Mouse (Mus musculus): ENCODE measurements at regions not wholly inside any gene's neighbourhood (a gene's known extent, or its start where the extent isn't known, plus 50 kb on each side); places are given as distances from the start of the nearest gene placed in this dataset.

DNA sequence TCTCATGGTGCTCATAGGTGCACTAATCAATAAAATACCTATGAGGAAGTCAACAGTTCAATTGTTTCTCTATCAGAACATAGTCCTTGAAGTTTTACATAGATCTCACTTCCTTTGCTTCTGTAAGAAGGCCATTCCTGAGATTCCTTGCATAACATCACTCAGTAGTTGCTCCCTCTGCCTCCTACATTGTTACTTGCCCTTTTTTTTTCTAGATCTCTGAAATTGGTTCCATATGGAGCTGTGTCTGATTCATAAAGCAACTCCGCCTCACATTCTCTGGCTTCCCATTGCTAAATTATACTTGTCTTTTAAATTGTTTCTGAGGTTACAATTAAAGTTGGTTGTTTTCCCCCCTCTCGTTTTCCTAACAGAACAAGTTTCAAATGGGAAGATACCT, 1000.7 kb downstream of the Ttll7 start:
- Histone ChIP-seq H3K27me3 (ENCODE audit: control insufficient read depth, insufficient read depth, low read length) (no peaks in the 10 kb centered on the region), H3K4me3 (ENCODE audit: low read depth, low read length) (no peak overlapping the region), H3K27ac (ENCODE audit: insufficient read depth, low read depth, low read length) (no peak overlapping the region), H3K4me1 (ENCODE audit: control insufficient read depth, insufficient read depth, insufficient read length, low read length) (no peaks in the 10 kb centered on the region), H3K36me3 (ENCODE audit: control insufficient read depth, insufficient read depth, low read length) (no peaks in the 10 kb centered on the region)
- 74% methylated on average over 2 of the region's 2 CpGs for WGBS
- TF ChIP-seq CTCF (IDR thresholded peaks at IDR 0.05; ENCODE audit: extremely low read depth, insufficient read length, insufficient replicate concordance, low read depth, low read length), result no peak
- TF ChIP-seq POLR2A (IDR thresholded peaks at IDR 0.05; ENCODE audit: low read depth, low read length), result no peak

GRCm38 (mm10) chr3:147841357-147841756, 989.2 kb downstream of the Ttll7 start:
- Histone ChIP-seq H3K36me3 (ENCODE audit: control insufficient read depth, insufficient read depth, low read length) (no peaks in the 10 kb centered on the region), H3K4me1 (ENCODE audit: control insufficient read depth, insufficient read depth, insufficient read length, low read length) (no peaks in the 10 kb centered on the region), H3K27ac (ENCODE audit: insufficient read depth, low read depth, low read length) (no peak overlapping the region), H3K4me3 (ENCODE audit: low read depth, low read length) (no peak overlapping the region), H3K27me3 (ENCODE audit: control insufficient read depth, insufficient read depth, low read length) (no peaks in the 10 kb centered on the region)
- 45% methylated on average over 3 of the region's 3 CpGs for WGBS
- TF ChIP-seq CTCF (IDR thresholded peaks at IDR 0.05; ENCODE audit: extremely low read depth, insufficient read length, insufficient replicate concordance, low read depth, low read length) (no peak), POLR2A (IDR thresholded peaks at IDR 0.05; ENCODE audit: low read depth, low read length) (no peak)

DNA sequence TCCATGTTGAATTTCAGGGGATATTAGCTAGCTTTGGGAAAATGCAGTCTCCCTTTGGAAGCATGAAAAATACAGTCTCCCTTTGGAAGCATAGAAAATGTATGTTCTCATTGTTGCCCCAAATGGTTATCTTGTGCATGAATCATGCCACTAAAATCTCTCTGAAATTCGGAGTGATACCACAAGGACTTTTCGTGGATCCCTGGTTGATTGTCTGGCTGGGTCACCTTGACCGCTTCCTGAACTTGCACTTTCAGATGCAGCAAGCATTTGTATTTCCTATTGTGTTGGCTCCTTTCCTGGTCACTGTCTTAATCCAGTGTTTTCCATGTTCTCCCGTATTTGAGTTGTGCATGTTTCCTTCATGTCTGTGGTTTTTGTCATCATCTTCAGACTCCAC, 986.6 kb downstream of the Ttll7 start:
- Histone ChIP-seq H3K36me3 (ENCODE audit: control insufficient read depth, insufficient read depth, low read length) (no peaks in the 10 kb centered on the region), H3K4me3 (ENCODE audit: low read depth, low read length) (no peak overlapping the region), H3K27me3 (ENCODE audit: control insufficient read depth, insufficient read depth, low read length) (no peaks in the 10 kb centered on the region), H3K27ac (ENCODE audit: insufficient read depth, low read depth, low read length) (no peak overlapping the region), H3K4me1 (ENCODE audit: control insufficient read depth, insufficient read depth, insufficient read length, low read length) (no peaks in the 10 kb centered on the region)
- TF ChIP-seq POLR2A (IDR thresholded peaks at IDR 0.05; ENCODE audit: low read depth, low read length) (no peak), CTCF (IDR thresholded peaks at IDR 0.05; ENCODE audit: extremely low read depth, insufficient read length, insufficient replicate concordance, low read depth, low read length) (no peak)
- WGBS, result 77% methylated on average over 4 of the region's 4 CpGs

DNA sequence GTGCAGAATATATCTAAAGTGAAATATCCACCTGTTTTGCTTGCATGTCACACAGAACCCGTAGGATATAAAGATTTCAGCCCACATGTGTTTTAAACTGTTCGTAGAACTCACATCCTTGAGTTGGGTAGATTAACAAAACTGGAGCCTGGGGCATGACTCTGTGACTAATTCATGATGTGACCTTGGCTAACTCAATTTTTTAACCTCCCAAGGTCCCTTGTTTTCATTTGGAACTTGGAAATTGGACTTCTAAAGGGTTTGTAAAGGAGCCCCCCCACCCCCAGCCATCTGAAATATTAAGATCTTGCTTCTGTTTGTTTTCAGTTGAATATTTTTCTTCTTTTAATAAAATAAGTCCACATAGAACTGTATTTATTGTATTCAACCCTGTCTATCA, 983.5 kb downstream of the Ttll7 start:
- H3K27me3 ChIP-seq (ENCODE audit: control insufficient read depth, insufficient read depth, low read length), result no peaks in the 10 kb centered on the region
- 75% methylated on average over 2 of the region's 2 CpGs for WGBS
- TF ChIP-seq CTCF (IDR thresholded peaks at IDR 0.05; ENCODE audit: extremely low read depth, insufficient read length, insufficient replicate concordance, low read depth, low read length) (no peak), POLR2A (IDR thresholded peaks at IDR 0.05; ENCODE audit: low read depth, low read length) (no peak)
- no peaks in the 10 kb centered on the region for H3K36me3 ChIP-seq (ENCODE audit: control insufficient read depth, insufficient read depth, low read length)
- no peak overlapping the region for H3K27ac ChIP-seq (ENCODE audit: insufficient read depth, low read depth, low read length)
- no peaks in the 10 kb centered on the region for H3K4me1 ChIP-seq (ENCODE audit: control insufficient read depth, insufficient read depth, insufficient read length, low read length)
- H3K4me3 ChIP-seq (ENCODE audit: low read depth, low read length), result no peak overlapping the region

DNA sequence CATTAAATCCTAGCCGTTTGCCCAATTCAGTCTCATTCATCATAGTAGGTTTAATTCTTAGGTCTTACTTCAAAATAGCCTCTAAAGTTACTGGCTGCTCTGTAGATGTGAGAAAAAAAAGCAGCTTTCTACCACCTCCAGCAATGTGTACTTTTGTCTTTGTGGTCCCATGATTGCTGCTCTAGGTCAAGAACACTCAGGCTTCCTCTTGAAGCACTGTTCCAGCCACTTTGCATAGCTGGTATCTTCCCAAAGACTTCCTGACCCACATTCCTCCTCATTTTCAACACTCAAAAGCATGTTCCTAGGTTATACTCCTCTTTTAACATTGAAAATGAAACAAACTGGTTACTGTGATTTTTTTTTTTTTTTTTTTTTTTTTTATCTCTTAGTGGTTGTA, 973.2 kb downstream of the Ttll7 start:
- Histone ChIP-seq H3K27ac (ENCODE audit: insufficient read depth, low read depth, low read length) (no peak overlapping the region), H3K36me3 (ENCODE audit: control insufficient read depth, insufficient read depth, low read length) (no peaks in the 10 kb centered on the region), H3K4me3 (ENCODE audit: low read depth, low read length) (no peak overlapping the region), H3K4me1 (ENCODE audit: control insufficient read depth, insufficient read depth, insufficient read length, low read length) (no peaks in the 10 kb centered on the region), H3K27me3 (ENCODE audit: control insufficient read depth, insufficient read depth, low read length) (no peaks in the 10 kb centered on the region)
- no peak for TF ChIP-seq CTCF (IDR thresholded peaks at IDR 0.05; ENCODE audit: extremely low read depth, insufficient read length, insufficient replicate concordance, low read depth, low read length)
- TF ChIP-seq POLR2A (IDR thresholded peaks at IDR 0.05; ENCODE audit: low read depth, low read length), result no peak
- 93% methylated on average over 1 of the region's 1 CpGs for WGBS

- TF ChIP-seq CTCF (IDR thresholded peaks at IDR 0.05; ENCODE audit: extremely low read depth, insufficient read length, insufficient replicate concordance, low read depth, low read length) (no peak), POLR2A (IDR thresholded peaks at IDR 0.05; ENCODE audit: low read depth, low read length) (no peak)
- H3K36me3 ChIP-seq (ENCODE audit: control insufficient read depth, insufficient read depth, low read length), result no peaks in the 10 kb centered on the region
These were observed 972.3 kb downstream of the Ttll7 start for GRCm38 (mm10) chr3:147824451-147824850.

DNA sequence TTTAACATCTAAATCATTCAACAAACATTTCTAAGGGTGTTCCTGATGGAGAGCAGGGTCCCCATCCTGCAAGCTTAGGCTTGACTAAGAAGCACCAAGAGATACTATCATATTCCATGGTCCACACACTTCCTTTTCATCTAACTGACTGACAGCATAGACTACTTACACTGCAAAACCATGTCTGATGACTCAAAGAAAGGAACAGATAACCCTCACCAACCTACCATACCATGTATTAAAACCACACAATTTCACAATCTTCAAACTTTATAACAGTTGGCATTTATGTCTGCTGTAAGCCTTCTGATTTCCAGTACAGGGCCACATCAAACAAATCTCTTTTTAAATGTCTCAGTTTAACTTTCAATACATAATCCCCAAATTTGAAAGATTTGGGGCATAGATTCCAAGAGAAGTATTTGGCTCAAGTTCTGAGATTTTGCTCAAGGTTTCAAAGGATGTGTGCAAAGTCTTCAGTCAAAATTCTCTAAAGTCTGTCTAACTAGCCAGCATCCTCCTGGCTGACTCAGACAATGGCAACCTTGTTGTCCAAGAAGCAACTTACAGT, 962.0 kb downstream of the Ttll7 start:
- TF ChIP-seq CTCF (IDR thresholded peaks at IDR 0.05; ENCODE audit: extremely low read depth, insufficient read length, insufficient replicate concordance, low read depth, low read length) (no peak), POLR2A (IDR thresholded peaks at IDR 0.05; ENCODE audit: low read depth, low read length) (no peak)
- Histone ChIP-seq H3K4me1 (ENCODE audit: control insufficient read depth, insufficient read depth, insufficient read length, low read length) (no peaks in the 10 kb centered on the region), H3K27me3 (ENCODE audit: control insufficient read depth, insufficient read depth, low read length) (no peaks in the 10 kb centered on the region), H3K27ac (ENCODE audit: insufficient read depth, low read depth, low read length) (no peak overlapping the region), H3K4me3 (ENCODE audit: low read depth, low read length) (no peak overlapping the region), H3K36me3 (ENCODE audit: control insufficient read depth, insufficient read depth, low read length) (no peaks in the 10 kb centered on the region)

More at GRCm38 (mm10) chr3:147824451-147824850, 972.3 kb downstream of the Ttll7 start:
- H3K4me1 ChIP-seq (ENCODE audit: control insufficient read depth, insufficient read depth, insufficient read length, low read length), result no peaks in the 10 kb centered on the region
- no peaks in the 10 kb centered on the region for H3K27me3 ChIP-seq (ENCODE audit: control insufficient read depth, insufficient read depth, low read length)
- H3K27ac ChIP-seq (ENCODE audit: insufficient read depth, low read depth, low read length), result no peak overlapping the region
- no peak overlapping the region for H3K4me3 ChIP-seq (ENCODE audit: low read depth, low read length)
